In genomic region chr11:106795679-106796078, GRCm38 (mm10) we compare ENCODE assay signal across 14 mouse cellular contexts. TPM values are rescaled to one million over a fixed set of nuclear protein-coding genes. Genes with fewer than 3 reads are reported as not detected.
DNase-seq lines count a peak whose midpoint lies in the region; ATAC-seq and TF ChIP-seq lines count a peak whose summit lies in the region.
"Had no signal": no experiment of that assay in that cellular context is flagged by ENCODE, and none has a peak within 500 bp of the region (broad histone marks: within the 10 kb centered on the region; RNA-seq: fewer than 3 reads in every experiment).

No protein-coding gene starts in this region.

- intact Hi-C loops in gastrocnemius, adult 2 months (cut with DNase I) = no loop called here
- intact Hi-C loops in gastrocnemius, postnatal 36 days (cut with DNase I) = no loop called here

- no peak overlapping the region for H3K4me3 ChIP-seq in gastrocnemius, adult 2 months
- no peak overlapping the region for H3K4me3 ChIP-seq in kidney, embryonic 16.5 days (ENCODE audit: low read length)
- no peak overlapping the region for H3K4me3 ChIP-seq in liver, embryonic 11.5 days (ENCODE audit: low read depth, low read length)
- H3K4me3 ChIP-seq in forebrain, embryonic 10.5 days = no peak overlapping the region
- H3K4me3 ChIP-seq: hindbrain, embryonic 13.5 days; layer of hippocampus, adult 2 months had no signal

- no peak overlapping the region for H3K4me2 ChIP-seq in kidney, embryonic 16.5 days (replicated peaks; ENCODE audit: low read depth, low read length)
- no peak overlapping the region; the same call in 1 of the 2 replicates for H3K4me2 ChIP-seq in liver, embryonic 11.5 days
- H3K4me2 ChIP-seq: hindbrain, embryonic 13.5 days had no signal

- peaks cover 6% of the 10 kb centered on the region for H3K9me3 ChIP-seq in kidney, embryonic 16.5 days (ENCODE audit: low read length)
- H3K9me3 ChIP-seq in liver, embryonic 11.5 days (ENCODE audit: control insufficient read depth, low read length) = no peaks in the 10 kb centered on the region
- H3K9me3 ChIP-seq in forebrain, embryonic 10.5 days = peaks cover 7% of the 10 kb centered on the region; the same call in 1 of the 2 replicates
- H3K9me3 ChIP-seq: hindbrain, embryonic 13.5 days had no signal

- TF ChIP-seq CTCF in gastrocnemius, adult 2 months (IDR thresholded peaks at IDR 0.05) = no peak

- H3K36me3 ChIP-seq in kidney, embryonic 16.5 days (ENCODE audit: insufficient read depth, low read length) = peaks cover 63% of the 10 kb centered on the region
- peaks cover 42% of the 10 kb centered on the region for H3K36me3 ChIP-seq in liver, embryonic 11.5 days (ENCODE audit: control insufficient read depth, insufficient read depth, low read length)
- H3K36me3 ChIP-seq in forebrain, embryonic 10.5 days (replicated peaks) = peaks cover 90% of the 10 kb centered on the region

- peak overlapping the region; percentile 63 for H3K27ac ChIP-seq in gastrocnemius, adult 2 months
- H3K27ac ChIP-seq in kidney, embryonic 16.5 days (ENCODE audit: low read length) = 0 out of 2 replicates have a peak overlapping the region, but pooled peaks have one; percentile 24
- H3K27ac ChIP-seq in liver, embryonic 11.5 days (ENCODE audit: low read depth, low read length) = peak overlapping the region; percentile 43; the same call in 1 of the 2 replicates
- no peak overlapping the region for H3K27ac ChIP-seq in forebrain, embryonic 10.5 days
- H3K27ac ChIP-seq: hindbrain, embryonic 13.5 days; layer of hippocampus, adult 2 months; macrophage had no signal

- no peak overlapping the region for H3K9ac ChIP-seq in kidney, embryonic 16.5 days (replicated peaks; ENCODE audit: low read length)
- no peak overlapping the region for H3K9ac ChIP-seq in liver, embryonic 11.5 days (ENCODE audit: low read depth, low read length)
- H3K9ac ChIP-seq: hindbrain, embryonic 13.5 days had no signal

- 0 out of 2 replicates have a peak, but pooled peaks have one; percentile 31 for ATAC-seq in kidney, embryonic 16.5 days (ENCODE audit: low FRiP score, low TSS enrichment)
- ATAC-seq in liver, embryonic 11.5 days (replicated peaks; ENCODE audit: low FRiP score) = no peak

- H3K27me3 ChIP-seq in kidney, embryonic 16.5 days (ENCODE audit: insufficient read depth, low read length) = no peaks in the 10 kb centered on the region
- no peaks in the 10 kb centered on the region for H3K27me3 ChIP-seq in liver, embryonic 11.5 days (replicated peaks; ENCODE audit: control insufficient read depth, insufficient read depth, low read length)
- H3K27me3 ChIP-seq in forebrain, embryonic 10.5 days (ENCODE audit: poor library complexity, severe bottlenecking) = no peaks in the 10 kb centered on the region
- H3K27me3 ChIP-seq: hindbrain, embryonic 13.5 days had no signal

- no peak for DNase-seq in gastrocnemius, adult 2 months
- no peak for DNase-seq in gastrocnemius, postnatal 36 days
- no peak for DNase-seq in kidney, postnatal 36 days
- peak; percentile 66 for DNase-seq in brain, adult 2 months (ENCODE audit: low read depth, low spot score)
- no peak for DNase-seq in liver, embryonic 11.5 days (ENCODE audit: low spot score)
- DNase-seq in forebrain, embryonic 10.5 days (ENCODE audit: extremely low spot score, low spot score) = no peak
- DNase-seq in layer of hippocampus, postnatal 25 days (ENCODE audit: extremely low spot score in 1 of 2, low spot score in 1 of 2) = no peak
- DNase-seq: adrenal gland, postnatal 36 days; B cell, adult 2 months; cerebellum, adult 8-10 months had no signal

- H3K4me1 ChIP-seq in kidney, embryonic 16.5 days (ENCODE audit: insufficient read depth, low read length) = peaks cover 6% of the 10 kb centered on the region; the same call in 1 of the 2 replicates
- H3K4me1 ChIP-seq in liver, embryonic 11.5 days (replicated peaks; ENCODE audit: control insufficient read depth, insufficient read depth, low read length) = peaks cover 7% of the 10 kb centered on the region; the same call in 1 of the 2 replicates
- H3K4me1 ChIP-seq in forebrain, embryonic 10.5 days = peaks cover 6% of the 10 kb centered on the region

- 42% methylated on average over 9 of the region's 9 CpGs for WGBS in kidney, embryonic 16.5 days
- WGBS in liver, embryonic 11.5 days = 44% methylated on average over 9 of the region's 9 CpGs
- WGBS in forebrain, embryonic 10.5 days = 62% methylated on average over 9 of the region's 9 CpGs

RNA-seq across cellular contexts. Expression of gene Cep95, which starts 6.6 kb away (rescaled TPM):
- 1 to 10 TPM; 3.7 to 5.6 TPM for total RNA-seq in gastrocnemius, adult 2 months (2021)
- 1 to 10 TPM; 3.1 to 3.9 TPM for total RNA-seq in gastrocnemius, postnatal 36 days (2021)
- polyA plus RNA-seq in kidney, embryonic 16.5 days (2015; fragmentation: Nextera tagmentation; extraction: Ambion mirVana) = 21.9 and 24.4 TPM in 2 replicates
- 18.6 and 21.1 TPM in 2 replicates for polyA plus RNA-seq in liver, embryonic 11.5 days (2014; fragmentation: Nextera tagmentation; extraction: Ambion mirVana)
- 18.7 and 20.0 TPM in 2 replicates for polyA plus RNA-seq in forebrain, embryonic 10.5 days (2016; fragmentation: Nextera tagmentation; extraction: Ambion mirVana)
- total RNA-seq in layer of hippocampus, postnatal 25 days (2021) = 10 to 100 TPM; 11.3 to 15.8 TPM

RNA-seq across cellular contexts. Expression of gene Ddx5, which starts 6.7 kb away (rescaled TPM):
- total RNA-seq in gastrocnemius, adult 2 months (2021) = 100 to 1,000 TPM; 261 to 265 TPM
- total RNA-seq in gastrocnemius, postnatal 36 days (2021) = 100 to 1,000 TPM; 185 to 233 TPM
- 369 and 372 TPM in 2 replicates for polyA plus RNA-seq in kidney, embryonic 16.5 days (2015; fragmentation: Nextera tagmentation; extraction: Ambion mirVana)
- 288 and 310 TPM in 2 replicates for polyA plus RNA-seq in liver, embryonic 11.5 days (2014; fragmentation: Nextera tagmentation; extraction: Ambion mirVana)
- polyA plus RNA-seq in forebrain, embryonic 10.5 days (2016; fragmentation: Nextera tagmentation; extraction: Ambion mirVana) = 311 and 330 TPM in 2 replicates
- 100 to 1,000 TPM; 711 to 757 TPM for total RNA-seq in layer of hippocampus, postnatal 25 days (2021)

RNA-seq across cellular contexts. Expression of gene Polg2, which starts 16.3 kb away (rescaled TPM):
- total RNA-seq in gastrocnemius, adult 2 months (2021) = 1 to 10 TPM; 2.4 to 3.3 TPM
- total RNA-seq in gastrocnemius, postnatal 36 days (2021) = 1 to 10 TPM; 3.1 to 3.2 TPM
- 9.7 and 10.6 TPM in 2 replicates for polyA plus RNA-seq in kidney, embryonic 16.5 days (2015; fragmentation: Nextera tagmentation; extraction: Ambion mirVana)
- polyA plus RNA-seq in liver, embryonic 11.5 days (2014; fragmentation: Nextera tagmentation; extraction: Ambion mirVana) = 9.3 and 10.9 TPM in 2 replicates
- polyA plus RNA-seq in forebrain, embryonic 10.5 days (2016; fragmentation: Nextera tagmentation; extraction: Ambion mirVana) = 10.1 and 10.9 TPM in 2 replicates
- 1 to 10 TPM; 4.0 to 4.1 TPM for total RNA-seq in layer of hippocampus, postnatal 25 days (2021)

RNA-seq across cellular contexts. Expression of gene Milr1, which starts 44.7 kb away (rescaled TPM):
- not detected for total RNA-seq in gastrocnemius, adult 2 months (2021)
- total RNA-seq in gastrocnemius, postnatal 36 days (2021) = under 1 TPM; 0.22 to 0.28 TPM
- 1.1 and 1.2 TPM in 2 replicates for polyA plus RNA-seq in kidney, embryonic 16.5 days (2015; fragmentation: Nextera tagmentation; extraction: Ambion mirVana)
- 2.3 and 2.4 TPM in 2 replicates for polyA plus RNA-seq in liver, embryonic 11.5 days (2014; fragmentation: Nextera tagmentation; extraction: Ambion mirVana)
- 0.81 and 1.00 TPM in 2 replicates for polyA plus RNA-seq in forebrain, embryonic 10.5 days (2016; fragmentation: Nextera tagmentation; extraction: Ambion mirVana)
- not detected for total RNA-seq in layer of hippocampus, postnatal 25 days (2021)
- total RNA-seq: layer of hippocampus, adult 2 months had no signal

RNA-seq across cellular contexts. Expression of gene Pecam1, which starts 45.3 kb away (rescaled TPM):
- 10 to 100 TPM; 37.1 to 43.8 TPM for total RNA-seq in gastrocnemius, adult 2 months (2021)
- 10 to 100 TPM; 33.7 to 36.2 TPM for total RNA-seq in gastrocnemius, postnatal 36 days (2021)
- 74.9 and 75.5 TPM in 2 replicates for polyA plus RNA-seq in kidney, embryonic 16.5 days (2015; fragmentation: Nextera tagmentation; extraction: Ambion mirVana)
- 17.8 and 18.0 TPM in 2 replicates for polyA plus RNA-seq in liver, embryonic 11.5 days (2014; fragmentation: Nextera tagmentation; extraction: Ambion mirVana)
- polyA plus RNA-seq in forebrain, embryonic 10.5 days (2016; fragmentation: Nextera tagmentation; extraction: Ambion mirVana) = 16.0 and 16.9 TPM in 2 replicates
- total RNA-seq in layer of hippocampus, postnatal 25 days (2021) = 10 to 100 TPM; 13.6 to 16.6 TPM
